Mouse (Mus musculus) liver, adult 2 months (tissue): Measurements from ENCODE around the gene Prss33. TPM values are rescaled to one million over a fixed set of nuclear protein-coding genes. Genes with fewer than 3 reads are reported as not detected.

ENCODE experiments used
- DNase-seq: peaks from one replicate; pipeline ENCODE4 v3.0.0-alpha.2; 2011; ENCODE audit warnings: low read depth, low spot score; ENCODE audit errors: extremely low read depth
- H3K27ac ChIP-seq: fragments of 200-500 bp; replicated peaks from 2 replicates; pipeline ENCODE4 v1.5.1; 2012; ENCODE audit warnings: low read depth, mild to moderate bottlenecking, control low read depth, inconsistent platforms, low read length; ENCODE audit not compliant: insufficient read depth
- H3K27me3 ChIP-seq: fragments of 200-500 bp; 2 replicates; pipeline ENCODE4 v1.6.1; 2012; ENCODE audit warnings: mild to moderate bottlenecking, moderate library complexity, low read length, inconsistent platforms; ENCODE audit not compliant: control insufficient read depth, insufficient read depth
- H3K36me3 ChIP-seq: fragments of 200-500 bp; 2 replicates; pipeline ENCODE4 v1.6.1; 2012; ENCODE audit warnings: low read length, inconsistent platforms; ENCODE audit not compliant: control insufficient read depth, insufficient read depth
- H3K4me1 ChIP-seq: fragments of 200-500 bp; 2 replicates; pipeline ENCODE4 v1.6.1; 2011; ENCODE audit warnings: low read length; ENCODE audit not compliant: control insufficient read depth, insufficient read depth
- H3K4me3 ChIP-seq: fragments of 200-500 bp; 2 replicates; pipeline ENCODE4 v1.5.1; 2011; ENCODE audit warnings: low read depth, mild to moderate bottlenecking, control low read depth, low read length, moderate library complexity; ENCODE audit not compliant: insufficient read depth
- H3K79me2 ChIP-seq: fragments of 200-500 bp; 2 replicates; pipeline ENCODE4 v1.6.1; 2012; ENCODE audit warnings: inconsistent platforms, mild to moderate bottlenecking, low read length, moderate library complexity; ENCODE audit not compliant: control insufficient read depth, insufficient read depth
- H3K9ac ChIP-seq: fragments of 200-500 bp; 2 replicates; pipeline ENCODE4 v1.6.1; 2012; ENCODE audit warnings: low read depth, mild to moderate bottlenecking, control low read depth, inconsistent platforms, low read length
- CTCF ChIP-seq: fragments of 200-500 bp; IDR thresholded peaks from 2 replicates; pipeline ENCODE4 v1.5.1; 2011; ENCODE audit warnings: low read depth, low read length, control low read depth
- POLR2A ChIP-seq: fragments of 200-500 bp; IDR thresholded peaks from 2 replicates; pipeline ENCODE4 v1.6.1; 2011; ENCODE audit warnings: low read length, control low read depth; ENCODE audit not compliant: insufficient read depth; ENCODE audit errors: extremely low read depth
- WGBS: fragments of 180-500 bp; shearing (Covaris S2); methylation state at CpG from one replicate; pipeline ENCODE4 v1.1.7; 2018; 5-methylcytosine and 5-hydroxymethylcytosine counted together
- polyA plus RNA-seq: library from polyadenylated mRNA; depleted of rRNA; stranded (reverse); fragments of >200 nt; gene quantifications from 2 replicates; pipeline ENCODE4 v1.2.3, GENCODE M21; 2012
- total RNA-seq: library from RNA; depleted of rRNA; stranded (reverse); fragments of >200 nt; gene quantifications from 2 replicates; pipeline ENCODE4 v1.2.3, GENCODE M21; 2014

Gene Prss33
- total and polyA plus RNA-seq, 2 experiments: not detected

DNA sequence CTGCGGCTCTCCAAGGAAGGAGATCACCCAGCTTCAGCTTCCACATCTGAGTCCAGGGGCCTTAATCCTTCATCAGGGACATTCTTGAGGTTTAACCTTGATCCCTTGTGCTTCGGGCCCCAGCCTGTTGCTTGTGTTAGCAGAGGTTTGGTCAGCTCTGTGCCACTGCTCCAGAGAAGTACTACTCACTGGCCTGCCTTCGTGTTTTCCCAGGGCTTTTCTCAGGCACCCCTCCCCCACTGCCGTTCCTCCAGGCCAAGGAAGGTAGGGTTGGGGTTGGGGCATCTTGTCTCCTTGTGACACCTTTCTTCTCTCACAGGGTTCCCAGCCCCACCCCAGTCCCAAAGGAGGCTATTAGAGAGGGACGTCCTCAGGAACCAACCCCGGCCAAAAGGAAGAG, 13.8 kb downstream of the Prss33 start:
- Histone ChIP-seq H3K79me2 (no peaks in the 10 kb centered on the region), H3K9ac (no peak overlapping the region), H3K4me1 (no peaks in the 10 kb centered on the region), H3K27ac (no peak overlapping the region), H3K4me3 (no peak overlapping the region), H3K36me3 (peaks cover 71% of the 10 kb centered on the region), H3K27me3 (no peaks in the 10 kb centered on the region)
- 73% methylated on average over 6 of the region's 6 CpGs for WGBS
- TF ChIP-seq POLR2A: no peak
- TF ChIP-seq CTCF: no peak
- DNase-seq: no peak

DNA sequence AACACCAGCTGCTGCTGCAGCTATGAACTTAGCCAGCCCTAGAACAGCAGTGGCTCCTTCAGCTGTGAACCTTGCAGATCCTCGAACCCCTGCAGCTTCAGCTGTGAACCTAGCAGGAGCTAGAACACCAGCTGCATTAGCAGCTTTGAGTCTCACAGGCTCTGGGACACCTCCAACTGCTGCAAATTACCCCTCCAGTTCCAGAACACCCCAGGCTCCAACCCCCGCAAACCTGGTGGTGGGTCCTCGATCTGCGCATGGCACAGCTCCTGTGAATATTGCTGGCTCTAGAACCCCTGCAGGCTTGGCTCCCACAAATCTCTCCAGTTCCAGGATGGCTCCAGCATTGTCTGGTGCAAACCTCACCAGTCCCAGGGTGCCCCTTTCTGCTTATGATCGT, 15.1 kb downstream of the Prss33 start:
- Histone ChIP-seq H3K9ac (no peak overlapping the region), H3K27ac (no peak overlapping the region), H3K36me3 (peaks cover 77% of the 10 kb centered on the region), H3K79me2 (no peaks in the 10 kb centered on the region; the same call in 1 of the 2 replicates), H3K4me1 (no peaks in the 10 kb centered on the region), H3K4me3 (no peak overlapping the region), H3K27me3 (no peaks in the 10 kb centered on the region)
- WGBS: 92% methylated on average over 5 of the region's 5 CpGs
- TF ChIP-seq CTCF (no peak), POLR2A (no peak)
- DNase-seq: no peak

DNA sequence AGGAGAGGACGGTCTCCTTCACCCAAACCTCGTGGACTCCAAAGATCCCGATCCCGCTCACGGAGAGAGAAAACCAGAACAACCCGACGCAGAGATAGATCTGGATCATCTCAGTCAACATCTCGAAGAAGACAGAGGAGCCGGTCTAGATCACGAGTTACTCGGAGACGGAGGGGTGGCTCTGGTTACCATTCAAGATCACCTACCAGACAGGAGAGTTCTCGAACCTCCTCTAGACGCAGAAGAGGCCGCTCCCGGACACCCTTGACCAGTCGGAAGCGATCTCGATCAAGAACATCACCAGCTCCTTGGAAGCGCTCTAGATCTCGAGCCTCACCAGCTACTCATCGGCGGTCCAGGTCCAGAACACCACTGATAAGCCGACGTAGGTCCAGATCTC, 16.6 kb downstream of the Prss33 start:
- H3K79me2 ChIP-seq: no peaks in the 10 kb centered on the region; the same call in 1 of the 2 replicates
- H3K4me1 ChIP-seq: no peaks in the 10 kb centered on the region
- H3K27ac ChIP-seq: no peak overlapping the region
- TF ChIP-seq CTCF (no peak), POLR2A (no peak)
- DNase-seq: no peak
- 98% methylated on average over 25 of the region's 25 CpGs for WGBS
- H3K36me3 ChIP-seq: peaks cover 76% of the 10 kb centered on the region
- H3K9ac ChIP-seq: no peak overlapping the region
- H3K27me3 ChIP-seq: no peaks in the 10 kb centered on the region
- no peak overlapping the region for H3K4me3 ChIP-seq

DNA sequence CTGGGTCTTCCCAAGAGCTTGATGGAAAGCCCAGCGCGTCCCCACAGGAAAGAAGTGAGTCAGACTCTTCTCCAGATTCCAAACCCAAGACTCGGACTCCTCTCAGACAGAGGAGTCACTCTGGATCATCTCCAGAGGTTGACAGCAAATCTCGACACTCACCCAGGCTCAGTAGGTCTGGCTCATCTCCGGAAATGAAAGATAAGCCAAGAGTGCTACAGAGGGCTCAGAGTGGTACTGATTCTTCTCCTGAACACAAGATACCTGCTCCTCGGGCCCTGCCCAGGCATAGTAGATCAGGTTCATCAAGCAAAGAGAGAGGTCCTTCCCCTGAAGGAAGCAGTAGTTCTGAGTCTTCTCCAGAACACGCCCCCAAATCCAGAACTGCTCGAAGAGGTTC, 17.3 kb downstream of the Prss33 start:
- no peak for DNase-seq
- Histone ChIP-seq H3K79me2 (no peaks in the 10 kb centered on the region; the same call in 1 of the 2 replicates), H3K4me1 (no peaks in the 10 kb centered on the region), H3K9ac (no peak overlapping the region), H3K4me3 (no peak overlapping the region), H3K27me3 (no peaks in the 10 kb centered on the region), H3K36me3 (peaks cover 75% of the 10 kb centered on the region), H3K27ac (no peak overlapping the region)
- 98% methylated on average over 8 of the region's 8 CpGs for WGBS
- TF ChIP-seq CTCF (no peak), POLR2A (no peak)

DNA sequence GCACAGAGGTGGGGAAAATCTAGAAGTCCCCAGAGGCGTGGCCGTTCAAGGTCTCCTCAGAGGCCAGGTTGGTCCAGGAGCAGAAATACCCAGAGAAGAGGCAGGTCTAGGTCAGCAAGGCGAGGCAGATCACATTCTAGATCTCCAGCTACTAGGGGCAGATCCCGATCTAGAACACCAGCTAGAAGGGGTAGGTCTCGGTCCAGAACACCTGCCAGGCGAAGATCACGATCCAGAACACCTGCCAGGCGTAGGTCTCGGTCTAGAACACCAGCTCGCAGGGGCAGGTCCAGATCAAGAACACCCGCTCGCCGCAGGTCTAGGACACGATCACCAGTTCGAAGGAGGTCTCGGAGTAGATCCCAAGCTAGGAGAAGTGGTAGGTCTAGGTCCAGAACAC, 20.2 kb downstream of the Prss33 start:
- H3K27ac ChIP-seq: no peak overlapping the region
- TF ChIP-seq CTCF: no peak
- TF ChIP-seq POLR2A: no peak
- WGBS: over 99% methylated on average over 16 of the region's 16 CpGs
- no peaks in the 10 kb centered on the region; the same call in 1 of the 2 replicates for H3K79me2 ChIP-seq
- H3K4me1 ChIP-seq: no peaks in the 10 kb centered on the region
- H3K9ac ChIP-seq: no peak overlapping the region
- no peaks in the 10 kb centered on the region for H3K27me3 ChIP-seq
- DNase-seq: no peak
- H3K4me3 ChIP-seq: no peak overlapping the region
- H3K36me3 ChIP-seq: peaks cover 83% of the 10 kb centered on the region

DNA sequence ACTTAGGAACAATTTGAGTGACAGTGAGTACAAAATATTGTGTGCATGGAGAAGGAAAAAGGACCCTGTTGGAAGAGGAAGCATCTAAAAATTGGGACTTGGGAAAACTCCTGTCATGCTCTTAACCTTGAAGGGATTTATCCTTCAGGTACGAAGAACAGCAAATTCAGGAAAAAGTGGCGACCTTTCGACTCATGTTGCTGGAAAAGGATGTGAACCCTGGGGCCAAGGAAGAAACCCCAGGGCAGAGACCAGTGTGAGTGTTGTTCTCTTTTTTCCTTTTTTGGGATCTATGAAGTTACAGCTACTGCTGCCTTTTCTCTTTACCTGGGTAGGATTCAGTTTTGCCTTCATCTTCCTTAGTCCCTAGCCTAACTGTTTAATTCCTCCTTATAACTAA, 27.9 kb downstream of the Prss33 start:
- 82% methylated on average over 3 of the region's 3 CpGs for WGBS
- Histone ChIP-seq H3K79me2 (peaks cover 27% of the 10 kb centered on the region), H3K4me1 (peaks cover 11% of the 10 kb centered on the region; the same call in 1 of the 2 replicates), H3K9ac (no peak overlapping the region), H3K27ac (no peak overlapping the region), H3K27me3 (no peaks in the 10 kb centered on the region), H3K4me3 (no peak overlapping the region), H3K36me3 (peaks cover 53% of the 10 kb centered on the region)
- no peak for DNase-seq
- TF ChIP-seq CTCF (no peak), POLR2A (no peak)
